Mouse (Mus musculus): ENCODE data around the gene Olfr972. TPM values are rescaled to one million over a fixed set of nuclear protein-coding genes. Genes with fewer than 3 reads are reported as not detected.
"Not testable (repeated sequence)": the region's sequence is repeated elsewhere in the genome, so short reads cannot be mapped to it uniquely, and the experiment has no call there.

Gene Olfr972
- polyA plus RNA-seq (2017; shearing (Covaris generic)), result not detected

DNA sequence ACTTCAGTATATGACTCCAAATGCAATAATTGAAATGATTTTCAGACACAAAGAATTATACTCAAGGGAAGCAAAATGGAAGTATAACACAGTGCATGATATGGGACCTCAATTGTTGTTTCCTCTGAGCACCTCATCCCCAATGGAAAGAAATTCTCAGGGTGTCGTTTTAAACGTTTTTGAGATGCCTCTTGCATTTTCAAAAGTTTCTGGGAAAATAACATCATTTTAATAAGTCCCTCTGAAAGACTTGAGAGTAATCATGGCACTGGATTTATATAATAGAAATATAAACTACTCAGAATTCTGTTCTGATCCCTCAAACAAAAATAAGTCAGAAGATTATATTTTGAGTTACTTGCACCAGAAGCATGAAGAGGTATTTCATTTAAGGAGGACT is at the start of gene Olfr972:
Gene Olfr972, plus strand, starts transcription at position 301 of the 400 bp plus-strand sequence.
- ATAC-seq, result no peak

DNA sequence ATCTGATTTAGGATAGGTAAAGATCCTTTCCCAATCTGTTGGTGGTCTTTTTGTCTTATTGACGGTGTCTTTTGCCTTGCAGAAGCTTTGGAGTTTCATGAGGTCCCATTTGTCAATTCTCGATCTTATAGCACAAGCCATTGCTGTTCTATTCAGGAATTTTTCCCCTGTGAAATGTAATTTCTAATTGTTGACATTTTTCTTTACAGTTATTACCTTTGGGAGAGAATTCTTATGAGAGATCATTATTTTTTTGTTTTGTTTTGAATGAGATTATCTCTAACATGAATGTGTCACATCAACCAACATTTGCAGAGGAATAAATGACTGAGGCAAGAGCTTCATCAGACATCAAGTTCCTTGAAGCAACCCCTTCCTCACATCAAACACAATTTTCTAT is 29.6 kb upstream of the Olfr972 start, which contains the start of gene Olfr971:
Gene Olfr971, plus strand, starts transcription at position 301 of the 400 bp plus-strand sequence.
- not testable (repeated sequence) for ATAC-seq

DNA sequence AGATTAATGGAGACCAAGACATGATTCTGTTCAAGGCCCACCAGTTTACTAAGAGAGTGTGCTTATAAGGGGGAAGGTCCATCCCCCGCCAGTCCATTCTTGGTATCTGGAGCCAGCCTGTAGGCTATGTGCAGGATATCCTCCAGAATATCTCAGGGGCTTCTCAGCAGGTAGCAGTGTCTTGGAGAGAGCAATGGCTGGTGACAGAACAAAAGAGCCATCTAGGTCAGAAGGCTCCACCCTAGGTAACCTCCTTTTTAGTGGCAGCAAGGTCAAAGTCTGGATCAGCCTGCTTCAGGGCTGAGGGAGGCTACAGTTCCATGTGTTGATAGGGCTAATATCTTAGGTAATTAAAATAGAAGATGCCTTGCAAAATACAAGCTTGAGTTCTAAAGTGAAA is 5.8 kb downstream of the Olfr972 start:
- ATAC-seq, result not testable (repeated sequence)

DNA sequence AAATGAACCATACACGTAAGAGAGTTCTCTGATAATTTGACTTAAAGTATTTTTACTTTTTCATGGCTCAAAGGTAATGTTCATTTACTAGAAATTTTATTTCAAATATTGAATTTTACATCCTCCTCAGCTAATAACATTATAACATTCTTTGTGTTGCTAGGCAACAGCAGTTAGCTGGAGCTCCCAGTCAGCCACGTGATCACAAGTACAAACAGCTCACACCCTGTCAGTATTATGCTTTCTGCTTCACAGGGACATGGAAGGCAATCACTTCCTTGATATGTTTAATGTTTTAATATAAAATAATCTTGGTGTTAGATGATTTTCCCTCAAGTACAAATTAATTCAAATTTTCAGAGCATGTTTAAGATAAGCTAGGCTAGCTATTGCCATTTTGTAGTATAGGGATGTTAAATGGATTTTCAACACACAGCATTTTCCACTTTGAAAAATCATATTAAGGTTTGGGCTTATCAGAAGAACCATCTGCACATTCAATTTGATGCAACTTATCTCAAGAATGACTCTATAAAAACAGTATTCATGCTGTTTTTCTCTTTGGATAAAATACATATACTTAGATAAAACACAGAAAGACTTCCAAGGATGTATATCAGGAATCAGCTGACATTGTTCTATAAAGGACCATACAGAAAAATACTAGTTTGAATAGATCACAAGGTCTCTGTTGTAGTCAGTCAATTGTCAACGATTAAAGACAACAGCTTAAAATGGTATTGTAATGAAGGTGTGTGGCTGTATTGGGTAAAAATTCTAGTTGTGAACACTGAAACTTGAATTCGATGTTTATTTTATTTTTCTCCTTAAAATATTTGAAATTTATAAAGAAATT is 11.5 kb downstream of the Olfr972 start:
- not testable (repeated sequence) for ATAC-seq

DNA sequence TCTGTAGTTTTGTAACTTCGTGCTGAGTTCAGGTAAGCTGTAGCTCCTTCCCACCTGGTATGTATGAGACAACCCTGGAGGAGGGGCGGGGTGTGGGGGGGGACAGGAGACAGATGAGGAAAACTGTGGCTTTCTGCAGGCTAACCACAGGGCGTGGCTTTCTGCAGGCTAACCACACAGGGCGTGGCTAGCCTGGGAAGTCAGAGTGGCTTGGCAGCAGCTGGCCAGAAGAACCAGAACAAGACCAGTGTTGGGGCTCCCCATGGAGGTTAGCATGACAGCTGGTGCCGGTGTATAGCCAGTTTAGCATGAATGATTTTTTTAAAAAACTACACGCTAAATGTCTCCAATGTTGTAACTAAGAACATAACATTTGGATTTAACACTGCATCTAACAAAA is 38.9 kb downstream of the Olfr972 start:
- ATAC-seq, result no peak

DNA sequence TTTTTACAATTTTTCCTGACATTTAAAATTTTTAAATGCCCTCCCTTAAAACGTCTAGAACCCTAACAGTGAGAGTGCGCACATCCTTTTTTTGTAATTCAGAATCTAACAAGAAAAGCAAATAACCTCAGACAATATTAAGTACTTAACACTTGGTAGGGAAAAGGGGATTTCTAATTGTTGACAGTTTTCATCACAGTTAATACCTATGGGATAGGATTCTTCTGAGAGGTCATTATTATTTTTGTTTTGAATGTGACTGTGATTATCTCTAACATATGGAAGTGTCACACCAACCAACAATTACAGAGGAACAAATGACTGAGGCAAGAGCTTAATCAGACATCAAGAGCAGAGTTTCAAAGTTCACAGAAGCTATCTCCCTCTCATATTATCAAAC is 40.8 kb downstream of the Olfr972 start, which contains the start of gene Olfr229:
Gene Olfr229, plus strand, starts transcription at position 301 of the 400 bp plus-strand sequence.
- ATAC-seq, result no peak

DNA sequence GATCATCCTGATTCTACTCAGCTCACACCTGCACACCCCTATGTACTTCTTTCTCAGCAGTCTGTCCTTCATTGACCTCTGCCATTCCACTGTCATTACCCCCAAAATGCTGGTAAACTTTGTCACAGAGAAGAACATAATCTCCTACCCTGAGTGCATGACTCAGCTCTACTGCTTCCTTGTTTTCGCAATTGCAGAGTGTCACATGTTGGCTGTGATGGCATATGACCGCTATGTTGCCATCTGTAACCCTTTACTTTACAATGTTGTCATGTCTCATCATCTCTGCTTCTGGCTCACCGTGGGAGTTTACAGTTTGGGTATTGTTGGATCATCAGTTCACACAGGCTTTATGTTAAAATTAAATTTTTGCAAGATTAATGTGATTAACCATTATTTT is 43.7 kb downstream of the Olfr972 start:
- ATAC-seq, result no peak

Other genes starting within 250 kb of the Olfr972 start
- gene Olfr960, start 245.0 kb upstream of the Olfr972 start, polyA plus RNA-seq (2017; shearing (Covaris generic)), result not detected
- not detected for gene Olfr961, start 221.3 kb upstream of the Olfr972 start, polyA plus RNA-seq (2017; shearing (Covaris generic))
- not detected for gene Olfr963, start 199.2 kb upstream of the Olfr972 start, polyA plus RNA-seq (2017; shearing (Covaris generic))
- gene Olfr149, start 159.3 kb upstream of the Olfr972 start, polyA plus RNA-seq (2017; shearing (Covaris generic)), result not detected
- not detected for gene Olfr965, start 155.1 kb upstream of the Olfr972 start, polyA plus RNA-seq (2017; shearing (Covaris generic))
- gene Olfr150, start 135.4 kb upstream of the Olfr972 start, polyA plus RNA-seq (2017; shearing (Covaris generic)), result not detected
- not detected for gene Olfr967, start 120.2 kb upstream of the Olfr972 start, polyA plus RNA-seq (2017; shearing (Covaris generic))
- not detected for gene Olfr968, start 83.2 kb upstream of the Olfr972 start, polyA plus RNA-seq (2017; shearing (Covaris generic))
- not detected for gene Olfr969, start 75.5 kb upstream of the Olfr972 start, polyA plus RNA-seq (2017; shearing (Covaris generic))
- gene Olfr970, start 57.6 kb upstream of the Olfr972 start, polyA plus RNA-seq (2017; shearing (Covaris generic)), result not detected
- not detected for gene Olfr971, start 29.5 kb upstream of the Olfr972 start, polyA plus RNA-seq (2017; shearing (Covaris generic))
- gene Olfr229, start 40.9 kb downstream of the Olfr972 start, polyA plus RNA-seq (2017; shearing (Covaris generic)), result not detected
- gene Olfr974, start 71.1 kb downstream of the Olfr972 start, polyA plus RNA-seq (2017; shearing (Covaris generic)), result under 1 TPM in 1 of 3 experiments, not detected in 2; 0.21 TPM
- not detected for gene Olfr975, start 85.6 kb downstream of the Olfr972 start, polyA plus RNA-seq (2017; shearing (Covaris generic))
- gene Olfr976, start 94.7 kb downstream of the Olfr972 start, polyA plus RNA-seq (2017; shearing (Covaris generic)), result not detected
- not detected for gene Olfr978, start 125.7 kb downstream of the Olfr972 start, polyA plus RNA-seq (2017; shearing (Covaris generic))
- not detected for gene Olfr979, start 137.0 kb downstream of the Olfr972 start, polyA plus RNA-seq (2017; shearing (Covaris generic))
- not detected for gene Olfr980, start 143.2 kb downstream of the Olfr972 start, polyA plus RNA-seq (2017; shearing (Covaris generic))
- not detected for gene Olfr981, start 155.0 kb downstream of the Olfr972 start, polyA plus RNA-seq (2017; shearing (Covaris generic))
- gene Olfr982, start 207.4 kb downstream of the Olfr972 start, polyA plus RNA-seq (2017; shearing (Covaris generic)), result not detected
- not detected for gene Olfr983, start 227.2 kb downstream of the Olfr972 start, polyA plus RNA-seq (2017; shearing (Covaris generic))
- gene Olfr984, start 247.8 kb downstream of the Olfr972 start, polyA plus RNA-seq (2017; shearing (Covaris generic)), result not detected